Mouse (Mus musculus): ENCODE data around the gene Exosc3.

Exosc3 gene

GRCm38 (mm10) chr4:45279981-45280548 lies 62.5 kb downstream of the Exosc3 start:
- peak; percentile 32 to 58 for DNase-seq (ENCODE audit: low spot score in 2 of 2)

GRCm38 (mm10) chr4:45279292-45279691 lies 63.2 kb downstream of the Exosc3 start:
- no peak for DNase-seq (ENCODE audit: low spot score in 2 of 2)

- no peak for DNase-seq (ENCODE audit: low spot score in 2 of 2)
Measured at GRCm38 (mm10) chr4:45275770-45276169, 66.8 kb downstream of the Exosc3 start.

GRCm38 (mm10) chr4:45271041-45271452 lies 71.5 kb downstream of the Exosc3 start:
- no peak for DNase-seq (ENCODE audit: low spot score in 2 of 2)

- DNase-seq (ENCODE audit: low spot score in 2 of 2): no peak
Measured at GRCm38 (mm10) chr4:45267883-45268282, 74.6 kb downstream of the Exosc3 start.
